Mouse (Mus musculus) spleen, postnatal 36 days (tissue): ENCODE data around the gene Abraxas2.

Source experiments
- DNase-seq, 2 experiments: peaks; one replicate each; pipeline ENCODE4 v3.0.0; 2022; ENCODE audit warnings: low spot score in 2 of 2, mixed read lengths in 1 of 2

Abraxas2 gene

GRCm38 (mm10) chr7:132853946-132854345 lies 5.1 kb upstream of the Abraxas2 start:
- DNase-seq = no peak

DNA sequence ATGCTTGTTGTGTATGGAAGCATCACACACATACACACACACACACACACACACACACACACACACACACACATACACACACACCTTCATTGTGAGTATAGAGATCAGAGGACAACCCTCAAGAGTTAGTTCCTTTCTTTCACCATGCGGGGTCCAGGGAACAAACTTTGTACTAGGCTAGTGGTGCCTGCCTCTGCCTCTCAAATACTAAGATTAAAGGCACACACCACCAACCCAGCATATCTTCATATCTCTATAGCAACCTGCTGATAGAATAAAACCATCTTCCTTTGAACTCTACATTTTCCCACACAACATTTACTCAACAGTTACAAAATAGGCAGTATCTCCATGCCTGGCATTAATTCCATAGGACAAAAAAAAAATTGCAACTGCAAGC lies 2.9 kb upstream of the Abraxas2 start:
- DNase-seq = no peak

DNA sequence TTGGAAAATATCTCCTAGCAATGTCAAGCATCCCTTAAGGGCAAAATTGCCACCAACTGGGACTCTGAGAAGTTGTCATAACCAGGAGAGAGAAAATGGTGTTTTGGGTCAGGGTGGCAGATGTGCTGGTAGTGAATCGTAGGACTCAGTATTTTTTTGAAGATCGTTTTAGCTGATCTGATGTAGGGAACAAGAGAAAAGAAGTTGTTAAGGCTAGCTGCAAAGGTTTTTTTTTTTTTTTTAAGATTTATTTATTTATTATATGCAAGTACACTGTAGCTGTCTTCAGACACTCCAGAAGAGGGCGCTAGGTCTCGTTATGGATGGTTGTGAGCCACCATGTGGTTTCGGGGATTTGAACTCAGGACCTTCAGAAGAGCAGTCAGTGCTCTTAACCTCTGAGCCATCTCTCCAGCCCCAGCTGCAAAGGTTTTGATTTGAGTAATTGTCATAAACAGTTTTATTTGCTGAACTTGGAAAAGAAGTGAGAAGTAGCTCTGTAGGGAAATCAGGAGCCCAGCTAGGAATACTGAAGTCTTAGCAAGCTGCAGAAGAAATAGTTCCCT lies 899 bp upstream of the Abraxas2 start:
- no peak for DNase-seq

GRCm38 (mm10) chr7:132866316-132866715 lies 7.3 kb downstream of the Abraxas2 start:
- no peak for DNase-seq

DNA sequence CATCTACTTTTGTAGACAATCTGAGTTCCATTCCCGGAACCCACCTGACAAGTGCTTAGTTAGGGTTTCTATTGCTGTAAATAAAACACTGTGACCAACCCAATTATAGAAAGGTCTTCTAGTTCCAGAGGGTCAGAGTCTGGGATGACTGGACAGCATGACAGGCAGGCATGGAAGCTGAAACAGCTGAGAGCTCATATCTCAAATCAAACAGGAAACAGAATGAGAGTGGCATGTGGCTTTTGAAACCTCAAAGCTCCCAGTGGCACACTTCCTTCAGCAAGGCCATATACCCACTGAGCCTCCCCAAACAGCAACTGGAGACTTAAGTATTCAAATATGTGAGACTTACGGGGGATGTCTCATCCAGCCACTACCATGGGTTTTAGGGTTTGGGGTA lies 14.0 kb downstream of the Abraxas2 start:
- no peak for DNase-seq

DNA sequence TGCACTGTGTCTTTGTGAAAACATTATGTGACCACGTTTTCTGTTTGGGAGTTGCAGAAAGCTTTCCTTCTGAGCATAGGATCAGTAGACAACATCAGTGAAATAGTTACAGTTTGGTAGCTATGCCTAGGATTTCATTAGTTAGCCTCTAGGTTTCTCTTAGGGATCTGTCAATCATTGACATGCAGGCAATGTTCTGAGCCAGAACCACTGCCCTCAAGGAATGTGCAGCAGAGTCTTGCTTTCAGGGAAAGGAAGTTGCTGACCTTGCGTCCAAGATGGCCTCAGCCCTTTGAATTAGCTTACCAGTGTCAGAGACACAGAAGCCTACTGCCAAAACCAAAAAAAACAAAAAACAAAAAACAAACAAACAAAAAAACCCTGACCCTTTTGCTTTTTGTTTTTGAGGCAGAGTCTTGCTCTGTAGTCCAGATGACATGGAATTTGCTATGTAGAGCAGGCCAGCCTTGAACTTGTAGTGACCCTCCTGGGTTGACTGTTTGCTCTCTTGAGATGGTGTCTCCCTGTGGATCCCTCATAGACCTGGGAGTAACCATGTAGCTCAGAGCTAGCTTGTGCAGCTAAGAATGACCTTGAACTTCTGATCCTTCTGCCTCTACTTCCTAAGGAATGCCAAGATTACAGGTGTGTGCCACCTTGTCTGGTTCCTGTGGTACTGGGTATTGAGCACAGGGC lies 16.5 kb downstream of the Abraxas2 start:
- no peak for DNase-seq

GRCm38 (mm10) chr7:132880276-132880675 lies 21.3 kb downstream of the Abraxas2 start:
- no peak for DNase-seq

DNA sequence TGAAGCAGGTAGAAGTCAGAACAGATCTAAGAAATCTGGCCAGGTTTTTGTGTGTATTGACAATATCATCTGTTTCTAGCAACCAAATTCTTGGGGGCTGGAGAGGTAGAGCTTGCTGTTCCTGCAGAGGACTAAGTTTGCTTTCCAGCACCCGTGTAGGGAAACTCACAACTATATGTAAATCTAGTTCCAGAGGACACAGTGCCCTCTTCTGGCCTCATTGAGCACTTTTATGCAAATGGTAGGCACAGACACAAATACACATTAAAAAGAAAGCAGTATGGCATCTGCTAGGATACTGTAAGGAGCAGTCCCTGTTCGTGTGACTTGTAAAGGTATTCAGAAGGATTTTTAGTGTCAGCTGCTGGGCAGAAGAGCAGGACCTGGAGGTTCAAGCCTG lies 23.3 kb downstream of the Abraxas2 start:
- DNase-seq = no peak

- DNase-seq = no peak
Observed at GRCm38 (mm10) chr7:132884031-132884430, 25.0 kb downstream of the Abraxas2 start.

DNA sequence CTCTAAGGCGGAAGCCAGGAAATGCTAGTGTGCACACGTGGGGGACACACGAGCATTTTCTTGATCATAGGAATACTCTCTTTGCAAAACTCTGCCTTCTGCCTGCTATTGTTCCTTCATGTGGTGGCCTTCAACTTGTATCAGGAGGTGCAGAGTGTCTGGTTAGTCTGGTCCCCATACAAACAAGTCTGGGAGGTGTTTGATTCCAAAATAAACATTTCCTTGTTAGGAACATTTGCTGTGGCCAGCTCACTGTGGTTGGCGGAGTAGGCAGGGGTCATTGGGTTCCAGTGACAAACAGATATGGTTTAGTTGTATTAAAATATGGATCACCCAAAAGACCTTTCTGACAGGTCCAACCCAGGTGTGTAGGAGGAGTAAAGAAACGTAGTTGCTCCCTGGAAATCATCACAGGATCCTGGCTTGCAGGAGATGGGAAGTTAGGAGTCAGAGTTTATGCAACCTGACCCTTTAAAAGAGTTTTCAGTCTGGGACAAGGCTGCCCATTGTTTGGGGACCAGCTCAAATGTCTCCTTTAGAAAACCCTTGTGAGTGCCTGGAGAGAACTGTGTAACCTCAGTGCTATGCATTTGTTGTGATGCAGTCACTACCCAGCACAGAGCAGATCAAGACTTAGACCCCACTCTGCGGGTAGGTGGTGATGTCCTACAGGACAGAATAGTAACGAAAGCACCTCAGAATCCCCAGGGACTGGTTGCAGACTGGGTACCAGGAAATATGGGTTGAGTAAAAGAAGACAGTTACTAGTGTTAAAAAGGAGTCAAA lies 28.2 kb downstream of the Abraxas2 start:
- DNase-seq = no peak

DNA sequence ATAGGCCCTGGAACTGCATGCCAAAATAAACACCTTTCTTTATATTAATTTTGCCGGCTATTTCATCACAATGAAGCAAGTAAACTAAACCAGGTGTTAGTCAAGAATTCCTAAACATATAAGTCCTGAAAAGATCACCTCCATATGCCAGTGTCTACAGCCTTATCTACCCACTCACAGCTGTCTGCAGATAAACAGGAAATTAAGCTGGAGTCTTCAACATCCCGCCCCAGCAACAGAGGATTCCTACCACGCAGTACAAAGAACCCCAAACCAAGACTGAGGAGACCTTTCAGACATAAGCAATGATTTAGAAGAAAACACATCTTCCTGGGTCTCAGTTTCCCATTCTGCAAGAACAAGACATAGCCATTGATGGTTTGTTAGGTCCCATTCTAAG lies 29.0 kb downstream of the Abraxas2 start:
- no peak for DNase-seq

- DNase-seq = no peak
Observed at GRCm38 (mm10) chr7:132888518-132889249, 29.7 kb downstream of the Abraxas2 start.

- no peak for DNase-seq
Observed at GRCm38 (mm10) chr7:132889691-132890090, 30.7 kb downstream of the Abraxas2 start.

DNA sequence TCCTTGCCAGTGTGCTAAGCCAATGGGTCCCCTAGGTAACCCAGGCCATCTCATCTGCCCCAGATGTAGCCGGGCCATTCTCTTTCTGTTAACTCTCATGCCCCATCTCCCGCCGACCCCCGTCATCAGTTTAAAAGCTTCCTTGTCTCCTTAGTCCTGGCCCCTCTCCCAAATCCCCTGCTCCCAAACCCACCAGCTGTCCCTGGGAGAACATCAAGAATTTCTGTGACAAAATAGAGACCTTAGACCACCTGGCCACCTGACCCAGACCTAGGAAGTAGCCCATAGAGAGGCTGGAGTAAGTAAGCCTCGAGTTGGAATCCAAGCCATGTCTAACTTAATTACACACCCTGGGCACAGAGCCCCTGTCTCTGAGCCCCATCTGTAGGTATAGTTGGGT lies 31.2 kb downstream of the Abraxas2 start:
- no peak for DNase-seq

DNA sequence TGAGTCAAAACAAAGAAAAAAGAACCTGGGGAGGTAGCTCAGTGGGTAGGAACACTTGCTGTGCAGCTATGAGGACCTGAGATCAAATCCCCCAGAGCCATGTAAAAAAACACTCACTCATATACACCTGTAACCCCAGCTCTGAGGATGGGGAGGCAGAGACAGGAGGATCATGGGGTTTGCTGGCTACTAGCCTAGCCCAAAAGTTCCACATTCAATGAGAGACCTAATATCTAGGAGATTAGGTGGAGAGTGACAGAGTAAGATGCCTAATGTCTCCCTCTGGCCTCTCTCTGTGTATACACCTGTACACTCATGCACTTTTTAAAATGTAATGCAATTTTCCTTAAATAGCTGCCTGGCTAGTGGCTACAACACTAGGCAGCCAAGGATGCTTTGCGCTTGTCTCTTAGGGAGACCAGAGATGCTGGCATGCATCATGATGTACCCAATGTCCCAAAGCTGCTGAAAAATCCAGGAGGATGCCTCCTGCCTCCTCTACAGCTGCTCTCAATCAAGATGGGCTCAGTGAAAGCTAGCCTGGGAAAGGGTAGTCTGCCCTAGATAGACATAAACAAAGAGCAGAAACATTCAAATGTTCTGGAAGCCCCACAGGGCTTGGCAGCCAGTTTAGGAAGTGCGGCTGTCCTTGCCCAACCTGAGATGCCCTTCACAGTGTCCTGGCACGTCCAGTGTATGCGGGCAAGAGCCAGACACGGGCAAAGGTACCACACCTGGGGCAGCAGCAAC lies 32.7 kb downstream of the Abraxas2 start:
- DNase-seq = no peak

DNA sequence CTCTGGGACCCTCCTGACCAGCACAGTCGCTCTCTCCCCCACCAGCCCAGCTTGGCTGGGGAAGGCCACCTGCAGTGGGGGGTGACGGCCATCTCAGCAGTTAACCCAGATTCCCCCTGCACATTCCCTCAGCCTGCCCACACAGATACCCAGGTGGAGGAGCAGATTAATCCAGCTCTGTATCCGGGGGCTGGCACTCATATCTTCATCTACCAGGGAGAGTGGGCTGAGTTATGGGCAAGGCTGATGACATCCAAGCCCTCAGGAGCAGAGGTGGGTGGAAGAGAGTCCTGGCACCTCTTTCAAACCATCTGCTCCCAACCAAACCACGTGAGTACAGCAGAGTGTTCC lies 33.3 kb downstream of the Abraxas2 start:
- no peak for DNase-seq

GRCm38 (mm10) chr7:132892806-132893205 lies 33.8 kb downstream of the Abraxas2 start:
- DNase-seq = no peak

DNA sequence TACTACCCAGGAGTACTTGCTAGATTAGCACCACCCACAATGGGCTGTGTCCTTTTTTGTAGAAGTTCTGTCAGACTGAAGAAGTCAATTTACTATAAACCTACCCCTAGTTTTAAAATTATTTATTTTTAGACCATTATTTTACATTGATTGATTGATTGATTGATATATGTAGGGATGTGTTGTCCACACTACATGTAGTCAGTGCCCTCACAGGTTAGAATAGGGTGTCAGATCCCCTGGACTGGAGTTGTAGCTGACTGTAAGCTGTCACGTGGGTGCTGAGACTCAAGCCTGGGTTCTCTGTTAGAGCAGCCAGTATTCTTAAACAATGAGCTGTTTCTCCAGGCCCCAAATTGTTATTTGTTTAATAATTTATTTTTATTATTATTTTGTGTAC lies 34.3 kb downstream of the Abraxas2 start:
- no peak for DNase-seq

- no peak for DNase-seq
Observed at GRCm38 (mm10) chr7:132894841-132895555, 36.0 kb downstream of the Abraxas2 start.

DNA sequence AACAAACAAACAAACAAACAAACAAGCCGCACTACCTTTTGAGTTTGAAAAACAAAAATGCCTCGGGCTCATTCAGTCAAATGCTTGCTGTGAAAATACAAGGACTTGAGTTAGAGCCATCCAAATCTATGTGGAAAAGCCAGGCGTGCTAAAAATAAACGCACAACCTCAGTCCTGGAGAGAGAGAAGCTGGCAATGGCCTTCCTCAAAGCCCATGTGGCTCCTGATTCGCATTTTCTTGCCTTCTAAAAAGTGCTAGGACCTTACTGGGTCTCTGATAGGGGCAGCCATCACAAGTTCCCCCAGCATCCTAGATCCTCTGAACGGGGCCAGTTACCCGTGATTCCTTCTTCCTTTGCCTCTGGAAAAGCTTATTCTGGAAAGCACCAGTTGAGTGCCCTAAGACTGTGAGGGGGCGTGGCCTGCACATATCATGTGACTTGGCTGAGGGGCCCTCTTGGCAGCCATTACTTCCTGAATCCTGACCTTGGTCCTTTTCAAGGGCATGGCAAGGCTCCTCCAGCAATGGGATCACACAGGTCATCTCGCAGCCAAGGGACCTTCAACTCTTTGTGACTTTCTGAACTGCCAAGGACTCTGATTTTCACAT lies 37.3 kb downstream of the Abraxas2 start:
- no peak for DNase-seq

- no peak for DNase-seq
Observed at GRCm38 (mm10) chr7:132897258-132897657, 38.2 kb downstream of the Abraxas2 start.
